Mouse (Mus musculus): ENCODE data around the gene Sphk1.

- TF ChIP-seq GATA1 (IDR thresholded peaks at IDR 0.05; ENCODE audit: borderline replicate concordance, low read length) (no peak), FLI1 (IDR thresholded peaks at IDR 0.05; ENCODE audit: low read length) (no peak)
These were observed 1.9 kb upstream of the Sphk1 start for GRCm38 (mm10) chr11:116528636-116529320.
